Mouse (Mus musculus) heart, embryonic 12.5 days (tissue): Measurements from ENCODE around the gene Mtus2. TPM values are rescaled to one million over a fixed set of nuclear protein-coding genes. Genes with fewer than 3 reads are reported as not detected.

Experiments
- ATAC-seq: fragments of 200-750 bp; cut with Nextera tagmentation; 2 replicates; pipeline ENCODE4 v1.8.0; 2017; ENCODE audit warnings: moderate TSS enrichment, moderate library complexity; ENCODE audit not compliant: insufficient number of reproducible peaks, low FRiP score
- H3K27ac ChIP-seq: fragments of 300-500 bp; sonication (generic); 2 replicates; pipeline ENCODE4 v1.5.1; 2016; ENCODE audit warnings: mild to moderate bottlenecking, moderate library complexity; ENCODE audit not compliant: poor library complexity, severe bottlenecking
- H3K27me3 ChIP-seq: fragments of 300-500 bp; sonication (generic); replicated peaks from 2 replicates; pipeline ENCODE4 v1.6.1; 2016; ENCODE audit warnings: mild to moderate bottlenecking, moderate library complexity
- H3K36me3 ChIP-seq: fragments of 300-500 bp; sonication (generic); 2 replicates; pipeline ENCODE4 v1.6.1; 2016; ENCODE audit warnings: mild to moderate bottlenecking, moderate library complexity
- H3K4me1 ChIP-seq: fragments of 300-500 bp; sonication (generic); replicated peaks from 2 replicates; pipeline ENCODE4 v1.6.1; 2016; ENCODE audit warnings: mild to moderate bottlenecking
- H3K4me2 ChIP-seq: fragments of 300-500 bp; sonication (generic); 2 replicates; pipeline ENCODE4 v1.6.1; 2016; ENCODE audit warnings: mild to moderate bottlenecking, moderate library complexity
- H3K4me3 ChIP-seq: fragments of 300-500 bp; sonication (generic); 2 replicates; pipeline ENCODE4 v1.5.1; 2016; ENCODE audit warnings: mild to moderate bottlenecking
- H3K9ac ChIP-seq: fragments of 300-500 bp; sonication (generic); 2 replicates; pipeline ENCODE4 v1.6.1; 2016; ENCODE audit warnings: mild to moderate bottlenecking, moderate library complexity
- H3K9me3 ChIP-seq: fragments of 300-500 bp; sonication (generic); replicated peaks from 2 replicates; pipeline ENCODE4 v1.6.1; 2016; ENCODE audit warnings: mild to moderate bottlenecking, moderate library complexity
- WGBS: fragments of 180-500 bp; shearing (Covaris S2); methylation state at CpG from one replicate; pipeline ENCODE4 v1.1.7; 2016; 5-methylcytosine and 5-hydroxymethylcytosine counted together
- polyA plus RNA-seq: library from polyadenylated mRNA; unstranded; fragments of >200 nt; fragmentation: Nextera tagmentation; extraction: Ambion mirVana; gene quantifications from 2 replicates; pipeline ENCODE4 v1.2.1, GENCODE M21; 2016

The Mtus2 gene
- polyA plus RNA-seq, 1 experiment from 2014 or later = 104 TPM

DNA sequence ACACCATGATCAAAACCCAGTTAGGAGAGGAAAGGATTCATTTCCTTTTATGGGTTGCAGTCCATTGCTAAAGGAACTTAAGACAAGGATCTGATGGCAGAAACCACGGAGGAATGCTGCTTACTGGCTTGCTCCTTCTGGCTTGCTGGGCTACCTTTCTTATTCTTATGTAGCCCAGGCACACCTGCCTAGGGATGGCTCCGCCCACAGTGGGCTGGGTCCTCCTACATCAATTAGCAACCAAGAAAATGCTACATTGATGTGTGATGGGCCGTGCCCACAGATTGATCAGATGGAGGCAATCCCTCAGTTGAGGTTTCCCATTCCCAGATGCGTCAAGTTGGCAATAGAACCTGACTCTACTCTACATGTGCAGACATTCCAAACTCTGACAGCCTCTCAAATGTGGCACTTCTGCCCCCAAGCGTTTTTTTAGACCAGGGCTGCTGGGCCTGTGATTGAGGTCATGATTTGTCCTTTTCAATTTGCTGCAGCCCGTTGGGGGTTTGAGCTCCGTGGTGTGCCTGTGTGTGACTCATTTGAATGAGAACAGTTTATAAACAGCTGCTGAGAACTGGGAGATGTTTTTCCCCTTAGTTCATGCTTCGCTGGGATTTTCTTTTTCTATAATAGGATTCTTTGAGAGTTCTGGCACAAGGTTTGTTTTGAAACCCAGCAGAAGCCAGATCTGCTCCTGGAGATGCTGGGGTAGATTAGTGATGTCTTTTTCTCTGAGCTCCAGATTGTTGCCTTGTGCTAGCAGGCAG, 173.8 kb downstream of the Mtus2 start:
- Histone ChIP-seq H3K27ac (no peak overlapping the region), H3K9ac (no peak overlapping the region), H3K36me3 (no peaks in the 10 kb centered on the region), H3K9me3 (0 out of 2 replicates have a peak, but pooled peaks cover 4% of the 10 kb centered on the region), H3K4me1 (peaks cover 8% of the 10 kb centered on the region; the same call in 1 of the 2 replicates), H3K27me3 (no peaks in the 10 kb centered on the region), H3K4me2 (no peak overlapping the region), H3K4me3 (no peak overlapping the region)
- no peak for ATAC-seq
- WGBS = 54% methylated on average over 8 of the region's 8 CpGs

- no peak overlapping the region for H3K9ac ChIP-seq
- no peak overlapping the region for H3K27ac ChIP-seq
- no peak overlapping the region for H3K4me2 ChIP-seq
- H3K36me3 ChIP-seq = no peaks in the 10 kb centered on the region
- ATAC-seq = no peak
- H3K9me3 ChIP-seq = 0 out of 2 replicates have a peak, but pooled peaks cover 4% of the 10 kb centered on the region
- H3K4me3 ChIP-seq = no peak overlapping the region
- peaks cover 8% of the 10 kb centered on the region; the same call in 1 of the 2 replicates for H3K4me1 ChIP-seq
- 46% methylated on average over 10 of the region's 10 CpGs for WGBS
- no peaks in the 10 kb centered on the region for H3K27me3 ChIP-seq
These were observed 174.5 kb downstream of the Mtus2 start for GRCm38 (mm10) chr5:148131458-148132131.

DNA sequence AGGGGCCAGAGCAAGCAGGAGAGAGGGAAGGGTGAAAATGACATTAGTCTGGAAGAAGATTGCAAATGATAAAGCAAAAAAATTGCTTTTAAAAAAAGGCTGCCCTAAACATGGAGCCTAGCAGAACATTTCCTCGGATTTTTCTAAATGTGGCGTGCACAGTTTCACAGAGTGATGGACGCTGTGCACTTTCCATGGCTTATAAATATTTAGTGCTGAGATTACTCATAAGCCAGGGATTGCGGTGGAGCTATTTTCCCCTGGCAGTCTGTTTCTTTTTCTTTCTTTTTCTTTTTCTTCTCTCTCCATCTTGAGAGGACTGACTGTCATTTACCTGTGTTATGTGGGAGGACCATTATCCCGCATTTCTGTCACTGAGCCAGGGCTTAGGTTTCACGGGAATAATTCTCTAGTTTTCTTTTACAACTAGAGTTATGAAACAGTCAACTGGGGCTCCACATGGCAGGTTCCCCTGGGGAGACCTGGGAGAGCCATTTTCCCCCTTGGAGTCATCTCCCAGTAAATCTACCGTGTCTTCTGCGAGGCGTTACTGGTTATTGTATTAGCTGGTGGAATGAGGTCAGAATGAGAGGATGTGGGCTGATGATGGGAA, 176.4 kb downstream of the Mtus2 start:
- H3K4me3 ChIP-seq = no peak overlapping the region
- H3K4me1 ChIP-seq = peaks cover 8% of the 10 kb centered on the region; the same call in 1 of the 2 replicates
- H3K36me3 ChIP-seq = no peaks in the 10 kb centered on the region
- 0 out of 2 replicates have a peak, but pooled peaks cover 4% of the 10 kb centered on the region for H3K9me3 ChIP-seq
- no peak overlapping the region for H3K27ac ChIP-seq
- 82% methylated on average over 9 of the region's 9 CpGs for WGBS
- no peaks in the 10 kb centered on the region for H3K27me3 ChIP-seq
- H3K4me2 ChIP-seq = no peak overlapping the region
- no peak for ATAC-seq
- no peak overlapping the region for H3K9ac ChIP-seq

GRCm38 (mm10) chr5:148141662-148142061, 184.5 kb downstream of the Mtus2 start:
- H3K27me3 ChIP-seq = no peaks in the 10 kb centered on the region
- H3K27ac ChIP-seq = no peak overlapping the region
- H3K4me1 ChIP-seq = no peaks in the 10 kb centered on the region
- 80% methylated on average over 3 of the region's 3 CpGs for WGBS
- H3K36me3 ChIP-seq = no peaks in the 10 kb centered on the region
- no peak for ATAC-seq
- H3K4me2 ChIP-seq = no peak overlapping the region
- no peak overlapping the region for H3K9ac ChIP-seq
- no peak overlapping the region for H3K4me3 ChIP-seq
- H3K9me3 ChIP-seq = peaks cover 4% of the 10 kb centered on the region; the same call in 1 of the 2 replicates

- Histone ChIP-seq H3K9ac (no peak overlapping the region), H3K4me3 (no peak overlapping the region), H3K27me3 (no peaks in the 10 kb centered on the region), H3K4me1 (no peaks in the 10 kb centered on the region), H3K4me2 (no peak overlapping the region), H3K36me3 (no peaks in the 10 kb centered on the region), H3K9me3 (peaks cover 19% of the 10 kb centered on the region), H3K27ac (no peak overlapping the region)
- 55% methylated on average over 12 of the region's 12 CpGs for WGBS
- no peak for ATAC-seq
These were observed 189.2 kb downstream of the Mtus2 start for GRCm38 (mm10) chr5:148146200-148146823.

GRCm38 (mm10) chr5:148151894-148152599, 194.9 kb downstream of the Mtus2 start:
- Histone ChIP-seq H3K9me3 (peaks cover 15% of the 10 kb centered on the region), H3K4me2 (no peak overlapping the region), H3K36me3 (no peaks in the 10 kb centered on the region), H3K9ac (no peak overlapping the region), H3K4me1 (no peaks in the 10 kb centered on the region), H3K27me3 (no peaks in the 10 kb centered on the region), H3K27ac (no peak overlapping the region), H3K4me3 (no peak overlapping the region)
- no peak for ATAC-seq
- WGBS = 73% methylated on average over 14 of the region's 14 CpGs

DNA sequence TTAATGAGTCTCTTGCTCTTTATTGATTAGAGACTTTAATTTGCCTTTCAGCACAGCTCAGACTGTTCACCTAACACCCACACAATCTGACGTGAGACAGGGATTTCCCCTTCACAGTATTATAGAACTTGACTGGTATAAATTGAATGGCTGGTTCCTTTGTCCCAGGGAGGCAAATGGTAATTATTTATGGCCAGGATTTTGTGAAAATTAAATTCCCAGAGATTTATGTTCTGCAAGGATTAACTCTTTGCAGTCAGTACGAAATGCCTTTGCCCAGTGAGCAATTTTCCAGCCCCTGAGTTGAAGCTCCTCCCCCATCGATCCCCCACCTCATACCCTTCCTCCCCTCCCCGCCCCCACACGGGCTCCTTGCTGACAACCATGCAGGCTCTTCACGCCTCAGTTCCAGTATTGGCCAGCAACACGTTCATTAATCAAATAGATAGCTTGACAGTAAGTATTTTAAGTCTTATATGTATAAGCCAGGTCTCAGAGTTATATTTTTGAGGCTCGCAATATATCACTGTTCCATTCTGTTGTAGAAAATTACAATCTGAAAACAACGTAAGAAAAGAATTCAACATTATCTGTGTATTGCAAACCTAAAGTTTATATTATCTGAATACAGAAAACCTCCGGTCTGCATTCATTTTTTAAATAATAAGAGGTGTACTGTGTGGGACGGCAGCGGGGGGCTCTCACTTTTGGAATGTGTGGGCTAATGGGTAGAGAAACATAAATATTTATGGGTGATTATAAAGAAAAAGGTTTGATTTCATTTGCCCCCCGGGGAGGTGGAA, 195.7 kb downstream of the Mtus2 start:
- H3K36me3 ChIP-seq = no peaks in the 10 kb centered on the region
- H3K4me3 ChIP-seq = no peak overlapping the region
- no peak overlapping the region for H3K9ac ChIP-seq
- H3K27me3 ChIP-seq = no peaks in the 10 kb centered on the region
- ATAC-seq = no peak
- no peaks in the 10 kb centered on the region for H3K4me1 ChIP-seq
- 68% methylated on average over 13 of the region's 13 CpGs for WGBS
- no peak overlapping the region for H3K27ac ChIP-seq
- H3K4me2 ChIP-seq = no peak overlapping the region
- peaks cover 12% of the 10 kb centered on the region for H3K9me3 ChIP-seq

- no peak overlapping the region for H3K4me2 ChIP-seq
- H3K4me1 ChIP-seq = no peaks in the 10 kb centered on the region
- H3K36me3 ChIP-seq = no peaks in the 10 kb centered on the region
- H3K4me3 ChIP-seq = no peak overlapping the region
- peaks cover 11% of the 10 kb centered on the region for H3K9me3 ChIP-seq
- no peaks in the 10 kb centered on the region for H3K27me3 ChIP-seq
- ATAC-seq = no peak
- H3K9ac ChIP-seq = no peak overlapping the region
- WGBS = 74% methylated on average over 9 of the region's 9 CpGs
- no peak overlapping the region for H3K27ac ChIP-seq
These were observed 196.2 kb downstream of the Mtus2 start for GRCm38 (mm10) chr5:148153403-148153713.

- H3K27me3 ChIP-seq = no peaks in the 10 kb centered on the region
- H3K27ac ChIP-seq = no peak overlapping the region
- 64% methylated on average over 3 of the region's 3 CpGs for WGBS
- peaks cover 4% of the 10 kb centered on the region for H3K9me3 ChIP-seq
- H3K4me1 ChIP-seq = no peaks in the 10 kb centered on the region
- H3K4me2 ChIP-seq = no peak overlapping the region
- no peaks in the 10 kb centered on the region for H3K36me3 ChIP-seq
- H3K9ac ChIP-seq = no peak overlapping the region
- no peak overlapping the region for H3K4me3 ChIP-seq
- no peak for ATAC-seq
These were observed 197.6 kb downstream of the Mtus2 start for GRCm38 (mm10) chr5:148154727-148155126.

DNA sequence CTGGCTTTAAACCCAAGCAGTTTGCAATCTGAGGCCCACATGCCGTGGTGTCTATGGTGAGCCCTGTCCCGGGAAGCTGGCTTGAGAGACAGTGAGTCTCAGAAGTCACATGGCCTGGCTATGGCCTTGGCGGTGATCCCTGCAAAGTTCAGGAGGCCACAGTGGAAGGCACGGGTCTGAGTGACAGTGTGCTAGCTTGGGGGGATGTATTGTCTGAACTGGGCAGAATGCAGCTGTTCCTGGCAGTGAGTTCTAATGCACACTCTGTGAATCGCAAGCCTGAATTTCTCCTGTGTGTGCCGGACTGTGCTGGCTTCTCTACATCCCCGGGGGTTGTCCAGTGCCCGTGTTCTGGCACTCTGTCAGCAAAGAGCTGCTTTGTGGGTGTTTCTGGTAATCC, 202.2 kb downstream of the Mtus2 start:
- Histone ChIP-seq H3K4me1 (no peaks in the 10 kb centered on the region), H3K27ac (no peak overlapping the region), H3K27me3 (no peaks in the 10 kb centered on the region), H3K9me3 (no peaks in the 10 kb centered on the region), H3K4me2 (no peak overlapping the region), H3K36me3 (no peaks in the 10 kb centered on the region), H3K9ac (no peak overlapping the region), H3K4me3 (no peak overlapping the region)
- 74% methylated on average over 8 of the region's 8 CpGs for WGBS
- ATAC-seq = no peak
